Mouse (Mus musculus): ENCODE measurements around the gene Slc10a1. TPM values are rescaled to one million over a fixed set of nuclear protein-coding genes. Genes with fewer than 3 reads are reported as not detected.

The Slc10a1 gene
- not detected for total RNA-seq (2021)
- long read RNA-seq, experiment 1: 0 reads
- long read RNA-seq, experiment 2: 0 reads

- no peak for DNase-seq (ENCODE audit: low spot score in 2 of 2)
These were observed at the start of gene Slc10a1 for GRCm38 (mm10) chr12:80968605-80969004. Gene Slc10a1, minus strand, starts transcription at chr12:80968705.

GRCm38 (mm10) chr12:81017624-81018023 is 49.1 kb upstream of the Slc10a1 start:
- no peak for DNase-seq (ENCODE audit: low spot score in 2 of 2)

- no peak for DNase-seq (ENCODE audit: low spot score in 2 of 2)
These were observed 45.0 kb upstream of the Slc10a1 start for GRCm38 (mm10) chr12:81013496-81013895.

GRCm38 (mm10) chr12:81011994-81012393 is 43.5 kb upstream of the Slc10a1 start:
- no peak for DNase-seq (ENCODE audit: low spot score in 2 of 2)

GRCm38 (mm10) chr12:81009813-81010212 is 41.3 kb upstream of the Slc10a1 start:
- DNase-seq (ENCODE audit: low spot score in 2 of 2): no peak

- DNase-seq (ENCODE audit: low spot score in 2 of 2): peak in 1 of 2 experiments; percentile 54
These were observed 34.5 kb upstream of the Slc10a1 start for GRCm38 (mm10) chr12:81002841-81003635.

GRCm38 (mm10) chr12:81000924-81001323 is 32.4 kb upstream of the Slc10a1 start:
- DNase-seq (ENCODE audit: low spot score in 2 of 2): no peak

GRCm38 (mm10) chr12:80998528-80999221 is 30.2 kb upstream of the Slc10a1 start:
- DNase-seq (ENCODE audit: low spot score in 2 of 2): no peak

GRCm38 (mm10) chr12:80997652-80998051 is 29.1 kb upstream of the Slc10a1 start:
- DNase-seq (ENCODE audit: low spot score in 2 of 2): no peak

- no peak for DNase-seq (ENCODE audit: low spot score in 2 of 2)
These were observed 26.8 kb upstream of the Slc10a1 start for GRCm38 (mm10) chr12:80995326-80995725.

GRCm38 (mm10) chr12:80993773-80994172 is 25.3 kb upstream of the Slc10a1 start:
- no peak for DNase-seq (ENCODE audit: low spot score in 2 of 2)

- no peak for DNase-seq (ENCODE audit: low spot score in 2 of 2)
These were observed 24.1 kb upstream of the Slc10a1 start for GRCm38 (mm10) chr12:80992540-80993122.

GRCm38 (mm10) chr12:80991806-80992205 is 23.3 kb upstream of the Slc10a1 start:
- DNase-seq (ENCODE audit: low spot score in 2 of 2): no peak

GRCm38 (mm10) chr12:80990901-80991445 is 22.5 kb upstream of the Slc10a1 start:
- no peak for DNase-seq (ENCODE audit: low spot score in 2 of 2)

- DNase-seq (ENCODE audit: low spot score in 2 of 2): no peak
These were observed 19.8 kb upstream of the Slc10a1 start for GRCm38 (mm10) chr12:80988286-80988685.

- DNase-seq (ENCODE audit: low spot score in 2 of 2): no peak
These were observed 18.1 kb upstream of the Slc10a1 start for GRCm38 (mm10) chr12:80986628-80987027.

- DNase-seq (ENCODE audit: low spot score in 2 of 2): no peak
These were observed 15.2 kb upstream of the Slc10a1 start for GRCm38 (mm10) chr12:80983695-80984094.

GRCm38 (mm10) chr12:80982326-80982725 is 13.8 kb upstream of the Slc10a1 start:
- DNase-seq (ENCODE audit: low spot score in 2 of 2): peak; percentile 77 to 84

- DNase-seq (ENCODE audit: low spot score in 2 of 2): no peak
These were observed 7.6 kb upstream of the Slc10a1 start for GRCm38 (mm10) chr12:80975939-80976671.

GRCm38 (mm10) chr12:80971756-80972155 is 3.3 kb upstream of the Slc10a1 start:
- DNase-seq (ENCODE audit: low spot score in 2 of 2): no peak

GRCm38 (mm10) chr12:80970181-80970705 is 1.7 kb upstream of the Slc10a1 start:
- no peak for DNase-seq (ENCODE audit: low spot score in 2 of 2)
